Mouse (Mus musculus): Measurements from ENCODE around the gene Smg9.

- TF ChIP-seq CTCF (IDR thresholded peaks at IDR 0.05; ENCODE audit: borderline replicate concordance, extremely low read depth, insufficient read depth, insufficient read length) (no peak), POLR2A (IDR thresholded peaks at IDR 0.05; ENCODE audit: borderline replicate concordance, extremely low read depth, insufficient read depth, insufficient read length, poor library complexity, severe bottlenecking) (no peak)
Observed at GRCm38 (mm10) chr7:24451855-24452311, 52.5 kb downstream of the Smg9 start, which contains the start of gene Irgc1.
